12 mouse cellular contexts compared by ENCODE assay signal in the genomic region with DNA sequence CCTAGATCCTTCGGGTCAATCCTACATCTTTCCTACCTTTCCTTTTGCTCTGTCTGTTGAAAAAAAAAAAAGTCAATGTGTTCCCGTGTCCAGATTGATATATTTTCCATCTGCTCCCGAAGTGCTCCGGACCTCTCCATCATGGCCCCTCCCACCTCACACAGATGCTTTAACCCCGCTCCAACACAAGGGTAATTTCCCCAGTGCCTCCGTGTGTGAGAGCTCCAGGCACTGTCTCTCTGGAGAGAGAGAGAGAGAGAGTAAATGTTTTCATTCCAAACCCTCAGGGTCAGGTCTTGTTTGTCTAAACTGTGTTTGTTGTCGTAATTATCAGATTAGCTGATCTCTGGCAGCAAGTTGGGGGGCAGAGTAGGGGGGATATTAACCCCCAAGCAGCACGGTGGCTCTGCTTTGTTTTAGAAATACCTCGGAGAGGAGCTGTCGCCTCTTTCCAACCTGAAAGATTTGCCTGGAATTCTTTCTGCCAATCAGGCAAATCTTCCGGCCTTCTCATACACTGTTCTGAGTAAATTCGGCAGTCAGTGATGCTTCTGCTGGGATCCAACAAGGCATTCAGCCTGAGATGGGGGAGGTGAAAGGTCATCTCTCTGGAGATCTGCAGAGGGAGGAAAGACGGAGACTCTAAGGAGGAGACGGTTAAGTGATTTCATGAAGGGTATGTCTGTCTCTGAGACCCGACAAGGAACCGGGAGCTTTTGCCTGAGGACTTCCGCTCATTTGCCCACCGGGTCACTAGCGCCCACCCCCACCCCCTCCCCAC. TPM values are rescaled to one million over a fixed set of nuclear protein-coding genes. Genes with fewer than 3 reads are reported as not detected.
A peak's percentile ranks its signal among the peaks of the same experiment; 100 is the strongest.
DNase-seq lines count a peak whose midpoint lies in the region; ATAC-seq and TF ChIP-seq lines count a peak whose summit lies in the region.
"Had no signal": no experiment of that assay in that cellular context is flagged by ENCODE, and none has a peak within 500 bp of the region (broad histone marks: within the 10 kb centered on the region; RNA-seq: fewer than 3 reads in every experiment).

No protein-coding gene starts in this region.

- TF ChIP-seq CTCF in midbrain, postnatal 0 days (IDR thresholded peaks at IDR 0.05): no peak

- H3K27ac ChIP-seq in hindbrain, embryonic 15.5 days (replicated peaks): no peak overlapping the region
- H3K27ac ChIP-seq in midbrain, postnatal 0 days (ENCODE audit: low read depth, low read length): no peak overlapping the region
- H3K27ac ChIP-seq: macrophage had no signal

- ATAC-seq in hindbrain, embryonic 15.5 days (ENCODE audit: low FRiP score, low read depth): no peak
- ATAC-seq in midbrain, postnatal 0 days (ENCODE audit: low FRiP score): no peak
- no peak for ATAC-seq in megakaryocyte progenitor cell, adult 5-6 weeks (replicated peaks; ENCODE audit: poor library complexity)
- no peak for ATAC-seq in activated CD4-positive, CD25-positive, alpha-beta regulatory T cell, adult 4 months

- no peaks in the 10 kb centered on the region for H3K9me3 ChIP-seq in hindbrain, embryonic 15.5 days
- no peaks in the 10 kb centered on the region for H3K9me3 ChIP-seq in midbrain, postnatal 0 days (ENCODE audit: low read length)

- no peak overlapping the region for H3K9ac ChIP-seq in hindbrain, embryonic 15.5 days
- H3K9ac ChIP-seq in midbrain, postnatal 0 days (replicated peaks; ENCODE audit: low read length, poor library complexity, severe bottlenecking): no peak overlapping the region

- H3K27me3 ChIP-seq in hindbrain, embryonic 15.5 days: no peaks in the 10 kb centered on the region
- H3K27me3 ChIP-seq in midbrain, postnatal 0 days (ENCODE audit: insufficient read depth, low read length): no peaks in the 10 kb centered on the region

- peak; percentile 30 for DNase-seq in ZHBTc4 (ENCODE audit: low read depth, low spot score)
- peak; percentile 23 for DNase-seq in embryo, embryonic 11.5 days (ENCODE audit: low read depth, low spot score)
- DNase-seq in midbrain, postnatal 0 days (ENCODE audit: low spot score): no peak
- no peak for DNase-seq in frontal cortex, adult 2 months (ENCODE audit: extremely low spot score in 1 of 2, low spot score in 1 of 2)
- DNase-seq: cerebellum, adult 11 months; gastrocnemius, postnatal 25 days; kidney, postnatal 4 days; spleen, adult 18-20 months had no signal

- H3K4me3 ChIP-seq in hindbrain, embryonic 15.5 days: no peak overlapping the region
- H3K4me3 ChIP-seq in midbrain, postnatal 0 days (ENCODE audit: low read depth, low read length): 0 out of 2 replicates have a peak overlapping the region, but pooled peaks have one; percentile 5

- H3K36me3 ChIP-seq in hindbrain, embryonic 15.5 days: no peaks in the 10 kb centered on the region
- no peaks in the 10 kb centered on the region for H3K36me3 ChIP-seq in midbrain, postnatal 0 days (ENCODE audit: insufficient read depth, low read length)

- WGBS in hindbrain, embryonic 15.5 days: 7% methylated on average over 19 of the region's 19 CpGs
- WGBS in midbrain, postnatal 0 days: 10% methylated on average over 19 of the region's 19 CpGs

- H3K4me2 ChIP-seq in hindbrain, embryonic 15.5 days: peak overlapping the region; percentile 38
- H3K4me2 ChIP-seq in midbrain, postnatal 0 days (ENCODE audit: low read depth, low read length, poor library complexity, severe bottlenecking): peak overlapping the region; percentile 26

- H3K4me1 ChIP-seq in hindbrain, embryonic 15.5 days (replicated peaks): peaks cover 9% of the 10 kb centered on the region
- H3K4me1 ChIP-seq in midbrain, postnatal 0 days (ENCODE audit: insufficient read depth, low read length): no peaks in the 10 kb centered on the region

RNA-seq across cellular contexts. Expression of a gene that starts 22.1 kb away (rescaled TPM):
- 106 and 109 TPM in 2 replicates for polyA plus RNA-seq in hindbrain, embryonic 15.5 days (2015; fragmentation: Nextera tagmentation; extraction: Ambion mirVana)
- total RNA-seq in midbrain, postnatal 0 days (2014; rRNA removed): 89.8 and 103 TPM in 2 replicates
- polyA plus RNA-seq in midbrain, postnatal 0 days (2015; fragmentation: Nextera tagmentation; extraction: Ambion mirVana): 121 and 129 TPM in 2 replicates
- total RNA-seq in megakaryocyte progenitor cell, adult 5-6 weeks (2015): 21.0 and 21.3 TPM in 2 replicates
- 17.9 and 19.8 TPM in 2 replicates for total RNA-seq in megakaryocyte progenitor cell, adult 5-6 weeks (2017)
- polyA plus RNA-seq in frontal cortex, adult 2 months (2012; rRNA removed): 333 and 348 TPM in 2 replicates
- polyA plus RNA-seq in activated CD4-positive, CD25-positive, alpha-beta regulatory T cell, adult 4 months (2017; shearing (Covaris generic)): 10 to 100 TPM; 37.1 to 54.8 TPM

Comparison
In these comparisons a context has a peak if more than half of its experiments do, and no peak if none do; other contexts are left out.
1. DNase-seq: peak in ZHBTc4 (single experiment) and embryo, embryonic 11.5 days (single experiment); none in midbrain, postnatal 0 days (single experiment) and frontal cortex, adult 2 months (0 of 2).